Mouse (Mus musculus): ENCODE results near the gene Xrn1.
"Not testable (repeated sequence)": the region's sequence is repeated elsewhere in the genome, so short reads cannot be mapped to it uniquely, and the experiment has no call there.

Gene Xrn1

DNA sequence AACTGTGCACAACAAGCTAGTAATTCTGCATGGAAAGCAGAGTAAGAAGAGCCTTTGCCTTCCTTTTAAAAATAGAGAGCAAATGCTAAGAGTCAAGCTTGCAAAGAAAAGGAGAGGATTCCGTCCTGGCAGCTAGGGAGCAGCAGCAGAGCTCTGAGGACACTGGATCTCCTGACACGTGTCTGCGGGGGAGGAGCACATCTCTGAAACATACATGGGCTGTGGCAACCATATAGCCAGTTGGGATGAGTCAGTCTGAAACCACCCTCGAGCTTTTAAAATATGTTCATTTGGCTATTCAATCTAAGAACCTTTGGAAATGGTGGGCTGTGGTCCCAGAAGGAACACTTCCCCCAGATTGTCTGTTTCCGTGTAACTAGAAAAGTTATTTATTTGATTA lies 100.3 kb downstream of the Xrn1 start:
- DNase-seq, result no peak

GRCm38 (mm10) chr9:96056417-96057223 lies 102.1 kb downstream of the Xrn1 start:
- no peak for DNase-seq

- no peak for DNase-seq
Observed at GRCm38 (mm10) chr9:96063083-96063802, 108.7 kb downstream of the Xrn1 start.

DNA sequence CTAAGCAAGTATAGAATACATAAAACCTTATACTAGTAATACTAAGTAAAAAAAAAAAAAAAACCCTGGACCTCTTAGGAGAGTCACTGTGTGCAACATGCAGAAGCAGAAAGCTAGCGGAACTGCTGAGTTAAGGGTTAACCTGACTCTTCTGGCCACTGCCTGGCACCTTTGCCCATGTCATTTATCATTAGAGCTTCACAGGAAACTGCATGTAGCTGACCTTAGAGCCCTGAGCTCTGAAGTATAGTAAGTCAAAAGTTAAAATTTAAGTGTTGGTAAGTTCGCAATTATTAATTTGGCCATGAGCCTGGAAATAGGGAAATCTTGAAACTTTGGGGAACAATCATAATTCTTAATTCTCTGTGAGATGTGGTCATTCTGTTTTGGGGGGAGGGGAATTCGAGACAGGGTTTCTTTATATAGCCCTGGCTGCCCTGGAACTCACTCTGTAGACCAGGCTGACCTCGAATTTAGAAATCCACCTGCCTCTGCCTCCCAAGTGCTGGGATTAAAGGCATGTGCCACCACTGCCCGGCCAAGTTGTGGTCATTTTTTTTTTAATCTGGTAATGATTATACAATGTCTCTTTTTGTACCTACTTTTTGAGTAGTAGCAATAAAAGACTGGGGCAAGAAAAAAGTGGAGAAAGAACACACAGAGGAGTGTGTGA lies 109.4 kb downstream of the Xrn1 start:
- no peak for DNase-seq

- DNase-seq, result no peak
Observed at GRCm38 (mm10) chr9:96067507-96067906, 112.9 kb downstream of the Xrn1 start.

DNA sequence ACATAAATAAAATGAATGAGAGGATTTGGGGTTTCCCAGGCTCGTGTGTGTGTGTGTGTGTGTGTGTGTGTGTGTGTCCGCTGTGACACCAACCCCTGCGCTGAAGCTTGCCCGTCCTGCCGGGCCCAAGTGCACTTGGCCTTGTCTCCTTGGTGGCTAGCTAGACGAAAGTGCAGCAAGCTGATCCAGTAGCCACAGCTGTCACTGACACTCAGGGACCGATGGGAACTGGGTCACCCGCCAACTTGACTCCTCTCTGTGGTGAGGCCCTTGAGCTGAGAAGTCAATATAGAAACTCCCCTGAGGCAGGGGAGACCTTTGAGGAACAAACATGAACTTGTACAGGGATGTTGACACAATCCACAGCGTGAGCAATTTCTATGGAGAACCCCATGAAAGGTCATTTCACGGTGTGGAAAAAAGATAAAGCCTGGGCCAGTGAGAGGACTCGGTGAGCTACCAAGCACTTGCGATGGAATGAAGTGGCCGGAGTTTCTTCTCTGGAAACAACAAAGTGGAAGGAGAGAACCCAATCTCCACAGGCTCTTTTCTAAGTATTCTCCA lies 124.3 kb downstream of the Xrn1 start:
- DNase-seq, result no peak

DNA sequence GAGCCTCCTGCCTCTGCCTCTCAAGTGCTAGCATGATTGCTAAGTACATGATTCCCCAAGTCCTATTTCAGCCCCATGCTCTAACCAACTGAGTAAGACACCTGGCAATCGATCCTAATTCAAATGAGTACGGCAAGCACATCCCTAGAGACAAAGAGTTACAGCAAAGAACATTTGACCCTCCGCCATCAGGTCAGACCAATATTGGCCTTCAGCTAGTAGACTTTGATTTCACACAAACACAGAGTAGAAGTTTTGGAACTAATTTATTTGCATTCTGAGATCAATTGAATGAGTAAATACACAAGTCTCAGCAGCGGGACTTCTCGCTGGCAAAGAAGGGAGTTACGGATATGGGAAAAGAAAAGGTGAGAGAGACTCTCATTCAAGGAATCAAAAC lies 130.7 kb downstream of the Xrn1 start:
- DNase-seq, result no peak

- DNase-seq, result no peak
Observed at GRCm38 (mm10) chr9:96087671-96088070, 133.1 kb downstream of the Xrn1 start.

GRCm38 (mm10) chr9:96088456-96088855 lies 133.9 kb downstream of the Xrn1 start:
- DNase-seq, result not testable (repeated sequence)

DNA sequence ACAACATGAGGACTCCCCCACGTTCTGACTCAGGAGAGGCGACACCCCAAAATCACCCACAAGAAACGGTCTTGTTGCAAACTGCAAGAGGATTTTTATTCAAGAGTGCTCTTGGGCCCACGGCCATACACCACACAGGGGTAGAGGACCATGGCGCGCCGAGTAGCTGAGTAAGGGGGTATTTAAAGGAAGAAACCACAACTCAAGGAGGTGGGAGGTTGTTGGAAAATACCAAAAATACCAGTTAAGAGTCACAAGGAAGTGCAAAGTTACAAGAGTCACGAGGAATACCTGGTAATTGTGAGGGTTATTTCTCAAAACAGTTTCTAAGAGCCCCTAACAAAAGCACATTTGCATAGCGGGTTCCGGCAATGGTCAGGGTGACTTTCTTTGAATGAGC lies 138.1 kb downstream of the Xrn1 start:
- DNase-seq, result not testable (repeated sequence)

GRCm38 (mm10) chr9:96093221-96093620 lies 138.7 kb downstream of the Xrn1 start:
- DNase-seq, result no peak

GRCm38 (mm10) chr9:96094341-96094740 lies 139.8 kb downstream of the Xrn1 start:
- no peak for DNase-seq

DNA sequence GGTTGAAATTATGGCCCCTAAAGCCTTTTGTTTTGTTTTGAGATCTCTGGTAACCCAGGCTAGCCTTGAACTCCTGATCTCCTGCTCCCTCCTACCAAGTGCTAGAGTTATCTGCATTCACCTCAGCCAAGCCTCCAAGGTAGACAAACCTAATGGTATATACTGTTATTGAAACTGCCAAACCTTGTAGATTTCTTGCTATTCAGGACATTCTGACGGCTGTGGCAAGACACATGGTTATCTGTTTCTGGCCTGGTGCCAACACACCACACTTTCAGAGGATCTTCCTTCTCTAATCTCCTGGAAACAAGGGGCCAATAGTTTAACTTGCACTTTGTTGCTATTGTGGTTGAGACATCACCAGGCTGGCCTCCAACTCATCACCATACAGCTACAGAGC lies 140.6 kb downstream of the Xrn1 start:
- peak; percentile 13 for DNase-seq

DNA sequence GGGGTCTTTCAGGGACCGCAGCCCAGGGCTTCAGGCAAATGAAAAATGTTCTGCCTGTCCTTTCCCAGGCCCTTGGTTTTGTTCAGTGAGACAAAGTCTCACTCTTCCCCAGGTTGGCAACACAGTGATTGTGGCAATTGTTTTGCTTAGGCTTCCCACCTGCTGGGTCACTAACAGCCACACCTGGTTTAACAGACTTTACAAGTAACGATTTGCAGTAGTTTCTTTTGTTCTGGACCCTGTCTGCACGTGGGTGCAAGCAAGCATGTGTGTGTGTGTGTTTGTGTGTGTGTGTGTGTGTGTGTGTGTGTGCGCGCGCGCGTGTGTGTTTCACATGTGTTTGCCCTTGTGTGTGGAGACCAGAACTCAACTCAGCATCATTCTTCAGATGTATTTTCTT lies 148.3 kb downstream of the Xrn1 start:
- DNase-seq, result no peak

Measured in retina, postnatal 1 day (tissue).